Mouse (Mus musculus): ENCODE results near the gene 6030468B19Rik.
"Not testable (repeated sequence)": the region's sequence is repeated elsewhere in the genome, so short reads cannot be mapped to it uniquely, and the experiment has no call there.

The 6030468B19Rik gene

DNA sequence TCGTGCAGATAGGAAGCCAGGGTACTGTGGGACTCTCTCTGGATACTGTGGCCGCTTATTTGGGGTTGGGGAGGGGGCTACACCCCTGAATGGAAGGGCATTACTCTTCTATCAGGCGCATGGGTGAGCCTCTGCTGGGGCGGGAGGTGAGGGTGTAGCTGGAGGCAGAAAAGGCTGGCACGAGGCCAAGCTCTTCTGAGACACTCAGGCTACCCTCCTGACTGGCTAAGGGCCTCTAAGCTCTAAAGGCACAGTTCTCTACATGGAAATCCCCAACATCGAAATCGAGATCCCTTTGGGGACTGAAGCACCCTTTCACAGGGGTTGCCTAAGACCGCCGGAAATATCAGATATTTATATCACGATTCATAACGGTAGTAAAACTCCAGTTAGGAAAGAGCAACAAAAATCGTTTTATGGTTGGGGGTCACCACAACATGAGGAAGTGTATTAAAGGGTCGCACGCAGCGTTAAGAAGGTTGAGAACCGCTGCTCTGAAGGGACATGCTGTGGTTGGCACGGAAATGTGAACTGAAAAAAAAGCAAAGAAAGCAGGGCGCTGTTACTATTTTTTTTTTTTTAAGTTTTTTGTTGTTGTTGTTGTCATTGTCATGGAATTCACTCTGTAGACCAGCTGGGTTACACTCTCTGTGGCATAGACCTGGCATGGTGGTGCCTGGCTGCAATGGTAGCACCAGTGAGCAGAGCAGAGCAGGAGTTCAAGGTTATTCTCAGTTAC is 30.9 kb downstream of the 6030468B19Rik start:
- peak; percentile 82 to 87 for DNase-seq (ENCODE audit: low spot score in 2 of 2)

DNA sequence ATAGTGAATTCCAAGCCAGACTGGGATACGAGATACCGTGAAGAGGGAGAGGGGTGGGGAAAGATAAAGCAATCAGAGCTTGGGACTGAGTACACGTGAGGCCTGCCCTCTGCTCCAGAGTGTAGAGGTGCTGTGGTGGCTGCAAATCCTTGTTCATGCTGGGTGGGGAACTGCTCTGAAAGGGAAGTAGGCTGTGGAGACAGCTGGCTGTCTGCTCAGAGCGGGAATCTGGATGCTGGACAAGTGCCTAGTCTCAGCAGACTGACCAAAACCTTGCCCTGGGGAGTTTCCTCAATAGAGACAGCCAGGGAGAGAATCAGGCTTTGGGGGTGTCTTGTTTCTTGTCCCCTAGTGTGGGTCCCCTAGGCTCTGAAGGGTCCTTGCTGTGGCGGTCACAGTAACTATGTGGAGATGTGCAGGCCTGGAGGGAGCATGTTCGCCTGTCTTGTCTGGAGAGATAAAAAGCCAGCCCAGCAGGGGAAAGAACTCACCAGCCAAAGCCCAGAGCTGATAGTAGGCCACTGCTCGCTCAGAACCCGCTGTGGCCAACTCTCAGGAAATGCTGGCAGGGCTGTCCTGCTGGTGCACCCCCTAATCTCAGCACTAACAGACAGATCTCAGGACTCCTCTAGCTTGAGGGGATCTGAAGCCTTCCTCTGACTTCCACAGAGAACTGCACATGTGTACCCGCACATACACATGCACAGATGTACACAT is 31.6 kb downstream of the 6030468B19Rik start:
- DNase-seq (ENCODE audit: low spot score in 2 of 2) = peak; percentile 49 to 65

GRCm38 (mm10) chr11:117829671-117830215 is 32.3 kb downstream of the 6030468B19Rik start:
- peak in 1 of 2 experiments; percentile 52 for DNase-seq (ENCODE audit: low spot score in 2 of 2)

- peak; percentile 50 to 72 for DNase-seq (ENCODE audit: low spot score in 2 of 2)
Observed at GRCm38 (mm10) chr11:117830401-117830800, 32.9 kb downstream of the 6030468B19Rik start.

DNA sequence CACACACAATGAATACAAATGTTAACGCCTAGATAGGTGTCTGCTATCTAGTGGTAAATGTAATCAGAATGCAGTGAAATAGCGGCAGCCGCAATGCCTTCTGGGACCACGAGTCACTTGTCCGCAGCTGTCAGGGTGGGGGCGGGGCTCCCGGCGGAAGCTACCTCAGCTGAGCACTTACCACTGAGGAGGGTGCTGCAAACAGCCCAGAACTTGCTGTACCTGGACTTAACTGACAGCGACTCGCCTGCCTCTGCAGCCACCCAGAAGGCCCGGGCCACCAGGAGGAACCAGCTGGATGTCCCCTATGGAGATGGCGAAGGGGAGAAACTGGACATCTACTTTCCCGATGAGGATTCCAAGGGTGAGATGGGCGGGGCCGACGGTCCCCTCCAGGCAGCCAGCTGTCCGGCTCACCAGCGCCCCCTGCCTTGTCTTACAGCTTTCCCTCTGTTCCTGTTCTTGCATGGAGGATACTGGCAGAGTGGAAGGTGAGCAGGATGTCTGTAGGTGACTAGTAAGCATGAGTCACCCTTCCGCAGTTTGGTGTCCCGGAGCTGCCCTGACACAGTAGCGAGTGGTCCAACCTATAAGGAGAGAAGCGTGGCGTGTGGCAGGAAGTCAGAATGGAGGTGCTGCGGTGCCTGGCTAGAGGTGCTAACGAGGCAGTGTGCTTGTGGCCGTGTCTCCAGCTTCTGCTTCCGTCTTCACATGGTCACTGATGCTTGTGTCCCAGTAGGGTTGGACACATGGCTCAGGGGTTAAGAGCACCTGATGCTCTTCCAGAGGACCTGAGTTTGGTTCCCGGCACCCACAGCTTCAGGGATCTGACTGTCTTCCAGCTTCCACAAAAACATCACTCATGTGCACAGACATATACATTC is 34.9 kb downstream of the 6030468B19Rik start:
- DNase-seq (ENCODE audit: low spot score in 2 of 2) = peak; percentile 87 to 91

DNA sequence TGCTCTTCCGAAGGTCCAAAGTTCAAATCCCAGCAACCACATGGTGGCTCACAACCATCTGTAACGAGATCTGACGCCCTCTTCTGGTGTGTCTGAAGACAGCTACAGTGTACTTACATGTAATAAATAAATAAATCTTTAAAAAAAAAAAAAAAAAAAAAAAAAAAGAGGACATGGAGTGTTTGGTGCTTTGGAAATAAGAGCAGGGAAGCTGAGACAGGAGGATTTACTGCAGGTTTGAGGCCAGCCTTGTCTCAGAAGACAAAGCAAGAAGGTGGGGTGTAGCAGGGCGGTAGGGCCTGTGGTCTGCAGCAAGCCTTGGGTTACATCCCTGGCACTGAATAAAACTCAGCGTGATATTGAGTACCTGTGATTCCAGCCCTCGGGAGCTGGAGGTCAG is 36.0 kb downstream of the 6030468B19Rik start:
- not testable (repeated sequence) for DNase-seq (ENCODE audit: low spot score in 2 of 2)

GRCm38 (mm10) chr11:117834086-117834485 is 36.6 kb downstream of the 6030468B19Rik start:
- no peak for DNase-seq (ENCODE audit: low spot score in 2 of 2)

DNA sequence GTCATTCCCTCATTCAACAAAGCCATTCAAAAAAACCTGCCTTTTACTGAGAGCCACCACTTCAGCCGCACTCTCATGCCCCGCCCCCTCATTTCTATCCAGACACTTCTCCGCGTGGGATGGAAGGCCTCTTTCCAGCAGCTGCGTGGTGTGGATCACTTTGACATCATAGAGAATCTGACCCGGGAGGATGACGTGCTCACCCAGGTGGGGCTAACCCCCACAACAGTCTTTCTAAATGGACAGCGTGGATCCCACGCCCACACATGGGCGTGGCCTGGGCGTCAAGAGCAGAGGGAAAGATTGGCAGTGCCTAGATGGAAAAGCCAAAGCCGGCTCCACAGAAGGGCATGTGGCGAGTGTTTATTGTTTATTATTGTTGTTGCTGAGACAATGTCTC is 38.8 kb downstream of the 6030468B19Rik start:
- peak in 1 of 2 experiments; percentile 60 for DNase-seq (ENCODE audit: low spot score in 2 of 2)

GRCm38 (mm10) chr11:117838572-117838971 is 41.1 kb downstream of the 6030468B19Rik start:
- DNase-seq (ENCODE audit: low spot score in 2 of 2) = peak; percentile 68 to 77

DNA sequence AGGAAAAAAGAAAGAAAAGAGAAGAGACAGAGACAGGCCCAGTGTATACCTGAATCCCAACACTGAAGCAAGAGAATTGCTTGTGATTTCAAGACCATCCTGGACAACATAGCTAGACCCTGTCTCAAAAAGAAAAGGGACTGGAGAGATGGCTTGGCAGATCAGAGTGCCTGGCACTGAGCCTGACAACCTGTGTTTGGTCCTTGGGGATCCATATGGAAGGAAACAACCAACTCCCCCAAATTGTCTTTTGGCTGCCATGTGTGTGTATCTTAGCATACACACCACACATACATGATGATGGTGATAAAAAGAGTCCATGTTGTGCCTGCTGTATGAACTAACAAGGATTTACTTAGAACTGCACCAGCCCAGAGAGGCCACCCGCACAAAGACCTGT is 41.6 kb downstream of the 6030468B19Rik start:
- no peak for DNase-seq (ENCODE audit: low spot score in 2 of 2)

GRCm38 (mm10) chr11:117840910-117841309 is 43.5 kb downstream of the 6030468B19Rik start:
- no peak for DNase-seq (ENCODE audit: low spot score in 2 of 2)

- DNase-seq (ENCODE audit: low spot score in 2 of 2) = no peak
Observed at GRCm38 (mm10) chr11:117843434-117843833, 46.0 kb downstream of the 6030468B19Rik start.

GRCm38 (mm10) chr11:117844997-117845396 is 47.5 kb downstream of the 6030468B19Rik start:
- DNase-seq (ENCODE audit: low spot score in 2 of 2) = no peak

- no peak for DNase-seq (ENCODE audit: low spot score in 2 of 2)
Observed at GRCm38 (mm10) chr11:117845651-117846050, 48.2 kb downstream of the 6030468B19Rik start.

GRCm38 (mm10) chr11:117846640-117847039 is 49.2 kb downstream of the 6030468B19Rik start:
- no peak for DNase-seq (ENCODE audit: low spot score in 2 of 2)

GRCm38 (mm10) chr11:117847593-117848215 is 50.2 kb downstream of the 6030468B19Rik start:
- DNase-seq (ENCODE audit: low spot score in 2 of 2) = no peak

GRCm38 (mm10) chr11:117848271-117848984 is 51.0 kb downstream of the 6030468B19Rik start:
- DNase-seq (ENCODE audit: low spot score in 2 of 2) = peak; percentile 74 to 75

GRCm38 (mm10) chr11:117848985-117849671 is 51.7 kb downstream of the 6030468B19Rik start, which contains the start of gene Birc5:
Gene Birc5, plus strand, starts transcription at chr11:117849251.
- DNase-seq (ENCODE audit: low spot score in 2 of 2) = peak; percentile 97 to 98

- DNase-seq (ENCODE audit: low spot score in 2 of 2) = no peak
Observed at GRCm38 (mm10) chr11:117852875-117853274, 55.4 kb downstream of the 6030468B19Rik start.

DNA sequence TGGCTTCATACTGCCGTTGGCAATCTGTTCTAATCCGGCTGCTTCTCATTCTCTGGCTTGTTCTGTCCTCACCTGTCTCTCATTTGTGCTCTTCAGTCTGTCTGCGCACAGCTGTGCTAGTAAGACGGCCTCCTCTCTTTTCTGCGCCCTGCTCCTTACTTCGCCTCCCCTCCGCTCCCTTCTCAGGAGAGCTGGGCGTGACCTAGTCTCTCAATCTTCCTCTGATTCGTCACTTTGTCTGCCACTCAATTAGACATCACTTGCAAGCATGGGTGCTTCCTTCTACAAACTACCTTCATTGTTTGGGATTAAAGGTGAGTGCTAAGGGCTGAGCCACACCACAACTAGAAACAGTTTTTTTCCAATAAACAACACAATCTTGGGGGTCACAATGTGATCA is 56.8 kb downstream of the 6030468B19Rik start:
- DNase-seq (ENCODE audit: low spot score in 2 of 2) = no peak

Data from spleen, postnatal 36 days (tissue).